Mouse (Mus musculus) small intestine, adult 2 months (tissue): ENCODE measurements around the gene Ptprn2.

Source experiments
- CTCF ChIP-seq: fragments of 200-500 bp; IDR thresholded peaks from 2 replicates; pipeline ENCODE4 v1.5.1; 2012; ENCODE audit warnings: low read depth, mild to moderate bottlenecking, control low read depth, inconsistent platforms, low read length, moderate library complexity, mixed read lengths; ENCODE audit not compliant: insufficient replicate concordance, insufficient read length; ENCODE audit errors: extremely low read depth
- POLR2A ChIP-seq: fragments of 200-500 bp; IDR thresholded peaks from 2 replicates; pipeline ENCODE4 v1.6.1; 2012; ENCODE audit warnings: low read depth, mild to moderate bottlenecking, control low read depth, inconsistent platforms, low read length, moderate library complexity

DNA sequence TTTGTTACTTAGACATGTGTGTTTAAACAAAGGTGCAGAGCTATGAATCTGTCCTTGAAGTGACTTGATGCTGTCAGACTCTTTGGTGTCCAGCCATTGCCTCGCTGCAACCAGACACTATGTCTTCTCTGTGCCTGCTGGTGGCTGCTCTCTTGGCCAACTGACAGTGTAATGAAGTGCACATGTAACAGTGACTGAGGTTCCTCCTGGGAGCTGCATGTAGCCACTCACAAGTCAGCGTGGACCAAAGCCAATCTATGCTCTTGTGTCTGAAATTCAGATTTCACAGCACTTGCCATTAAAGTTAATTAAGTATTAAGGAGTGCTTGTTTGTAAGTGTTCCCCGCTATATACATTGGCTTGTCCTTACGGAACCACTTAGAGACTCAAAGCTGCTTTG lies 537.7 kb downstream of the Ptprn2 start:
- TF ChIP-seq CTCF, result no peak
- TF ChIP-seq POLR2A, result no peak
